Mouse (Mus musculus): Measurements from ENCODE around the gene Anxa1. TPM values are rescaled to one million over a fixed set of nuclear protein-coding genes. Genes with fewer than 3 reads are reported as not detected.

Anxa1 gene
- polyA plus RNA-seq, 2 experiments = 9.1 to 43.8 TPM

GRCm38 (mm10) chr19:20411276-20411675 is 20.5 kb upstream of the Anxa1 start:
- H3K4me1 ChIP-seq (replicated peaks; ENCODE audit: control insufficient read depth in 2 of 2, insufficient read depth in 2 of 2, low read length in 1 of 2) = no peaks in the 10 kb centered on the region
- no peak for ATAC-seq (ENCODE audit: insufficient read depth)
- H3K9me3 ChIP-seq (ENCODE audit: control insufficient read depth, low read length) = no peaks in the 10 kb centered on the region
- H3K27me3 ChIP-seq (ENCODE audit: control insufficient read depth, insufficient read depth, low read length) = no peaks in the 10 kb centered on the region
- no peak for DNase-seq (ENCODE audit: low read depth in 3 of 3, low spot score in 3 of 3)
- H3K27ac ChIP-seq = no peak overlapping the region
- 58% methylated on average over 3 of the region's 3 CpGs for WGBS (ENCODE audit: insufficient replicate concordance)
- H3K4me2 ChIP-seq (ENCODE audit: low read depth) = no peak overlapping the region
- no peak for TF ChIP-seq EP300 (IDR thresholded peaks at IDR 0.05; ENCODE audit: low read depth)
- TF ChIP-seq CTCF (IDR thresholded peaks at IDR 0.05; ENCODE audit: low read depth) = no peak
- H3K36me3 ChIP-seq (replicated peaks; ENCODE audit: control insufficient read depth, insufficient read depth, low read depth) = no peaks in the 10 kb centered on the region
- no peak overlapping the region for H3K9ac ChIP-seq (replicated peaks)
- no peak overlapping the region for H3K4me3 ChIP-seq (ENCODE audit: insufficient read depth in 1 of 2, low read depth in 2 of 2, low read length in 2 of 2)

DNA sequence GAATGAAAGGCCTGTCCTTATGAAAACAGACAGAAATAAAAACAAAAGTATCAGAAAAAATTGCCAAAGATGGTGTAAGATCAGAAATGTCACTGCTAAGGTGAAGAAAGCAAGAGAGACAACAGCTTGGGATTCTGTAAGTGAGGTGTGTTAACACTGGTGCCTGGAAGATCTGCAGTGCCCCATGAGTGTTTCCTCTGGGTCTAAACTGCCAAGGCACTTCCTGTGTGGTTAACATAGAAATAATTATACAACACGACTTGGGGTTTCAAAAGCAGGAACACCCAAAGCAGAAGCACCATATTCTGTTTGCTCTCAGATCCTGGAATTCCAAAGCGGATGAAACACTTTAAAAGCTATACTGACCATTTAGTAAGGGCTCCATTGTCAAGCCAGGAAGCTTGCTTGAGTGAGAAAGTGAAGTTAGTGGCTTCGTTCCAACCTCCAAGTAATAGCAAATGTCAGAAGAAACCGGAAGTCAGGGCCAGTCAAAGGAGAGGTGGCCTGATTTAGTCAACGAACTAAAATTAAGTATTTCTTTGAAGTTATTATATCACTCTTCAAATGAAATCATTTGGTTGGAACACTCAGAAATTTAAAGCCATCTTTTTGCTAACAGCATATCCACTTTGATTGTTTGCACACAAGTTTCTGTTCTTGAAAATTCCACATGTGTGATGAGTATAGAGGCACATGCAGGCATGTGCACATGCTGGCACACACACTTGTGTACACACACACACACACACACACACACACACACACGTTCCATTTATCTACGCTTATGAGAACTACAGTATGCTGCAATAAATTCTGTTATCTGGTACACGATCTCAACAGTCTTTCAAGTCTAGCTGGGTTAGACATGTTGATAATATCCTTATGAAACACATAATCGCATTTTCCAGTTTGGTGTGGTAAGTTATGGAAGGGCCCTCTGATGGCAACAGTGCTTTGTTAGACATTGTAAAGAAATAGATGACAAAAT is 19.1 kb upstream of the Anxa1 start:
- ATAC-seq (ENCODE audit: insufficient read depth) (no peak), DNase-seq (ENCODE audit: low read depth in 3 of 3, low spot score in 3 of 3) (no peak)
- no peaks in the 10 kb centered on the region for H3K9me3 ChIP-seq (ENCODE audit: control insufficient read depth, low read length)
- H3K4me1 ChIP-seq (replicated peaks; ENCODE audit: control insufficient read depth in 2 of 2, insufficient read depth in 2 of 2, low read length in 1 of 2) = no peaks in the 10 kb centered on the region
- H3K27ac ChIP-seq = no peak overlapping the region
- H3K36me3 ChIP-seq (replicated peaks; ENCODE audit: control insufficient read depth, insufficient read depth, low read depth) = no peaks in the 10 kb centered on the region
- TF ChIP-seq CTCF (IDR thresholded peaks at IDR 0.05; ENCODE audit: low read depth) (no peak), EP300 (IDR thresholded peaks at IDR 0.05; ENCODE audit: low read depth) (no peak)
- no peak overlapping the region for H3K9ac ChIP-seq (replicated peaks)
- no peaks in the 10 kb centered on the region for H3K27me3 ChIP-seq (ENCODE audit: control insufficient read depth, insufficient read depth, low read length)
- no peak overlapping the region for H3K4me2 ChIP-seq (ENCODE audit: low read depth)
- H3K4me3 ChIP-seq (ENCODE audit: insufficient read depth in 1 of 2, low read depth in 2 of 2, low read length in 2 of 2) = no peak overlapping the region
- WGBS (ENCODE audit: insufficient replicate concordance) = 34% methylated on average over 9 of the region's 9 CpGs

- Histone ChIP-seq H3K4me3 (ENCODE audit: insufficient read depth in 1 of 2, low read depth in 2 of 2, low read length in 2 of 2) (no peak overlapping the region), H3K27me3 (ENCODE audit: control insufficient read depth, insufficient read depth, low read length) (no peaks in the 10 kb centered on the region), H3K4me1 (replicated peaks; ENCODE audit: control insufficient read depth in 2 of 2, insufficient read depth in 2 of 2, low read length in 1 of 2) (no peaks in the 10 kb centered on the region), H3K36me3 (replicated peaks; ENCODE audit: control insufficient read depth, insufficient read depth, low read depth) (no peaks in the 10 kb centered on the region), H3K9me3 (ENCODE audit: control insufficient read depth, low read length) (no peaks in the 10 kb centered on the region), H3K9ac (replicated peaks) (no peak overlapping the region), H3K27ac (no peak overlapping the region), H3K4me2 (ENCODE audit: low read depth) (no peak overlapping the region)
- no peak for ATAC-seq (ENCODE audit: insufficient read depth)
- DNase-seq (ENCODE audit: low read depth in 3 of 3, low spot score in 3 of 3) = no peak
- TF ChIP-seq CTCF (IDR thresholded peaks at IDR 0.05; ENCODE audit: low read depth) (no peak), EP300 (IDR thresholded peaks at IDR 0.05; ENCODE audit: low read depth) (no peak)
- 65% methylated on average over 3 of the region's 3 CpGs for WGBS (ENCODE audit: insufficient replicate concordance)
These were observed 15.7 kb upstream of the Anxa1 start for GRCm38 (mm10) chr19:20406475-20406874.

DNA sequence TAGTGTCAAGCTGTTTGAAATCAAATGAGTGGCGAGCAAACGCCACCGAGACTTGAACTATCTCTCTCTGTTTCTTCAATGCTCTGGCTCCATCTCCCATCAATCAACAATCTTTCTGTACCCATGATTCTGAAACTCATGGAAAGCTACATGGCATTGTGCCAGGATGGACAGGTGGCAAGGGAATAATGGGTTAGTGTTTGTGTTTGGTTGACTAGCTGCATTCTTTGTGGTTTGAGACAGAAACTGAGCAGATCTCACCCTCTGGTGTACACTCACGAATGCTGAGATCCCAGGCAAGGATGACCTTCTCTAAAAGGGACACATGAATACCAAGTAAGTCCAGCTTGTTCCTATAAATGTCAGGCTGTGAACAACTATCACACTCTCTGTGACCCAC is 14.3 kb upstream of the Anxa1 start:
- TF ChIP-seq CTCF (IDR thresholded peaks at IDR 0.05; ENCODE audit: low read depth) = no peak
- TF ChIP-seq EP300 (IDR thresholded peaks at IDR 0.05; ENCODE audit: low read depth) = no peak
- Histone ChIP-seq H3K27me3 (ENCODE audit: control insufficient read depth, insufficient read depth, low read length) (no peaks in the 10 kb centered on the region), H3K4me1 (replicated peaks; ENCODE audit: control insufficient read depth in 2 of 2, insufficient read depth in 2 of 2, low read length in 1 of 2) (no peaks in the 10 kb centered on the region), H3K36me3 (replicated peaks; ENCODE audit: control insufficient read depth, insufficient read depth, low read depth) (no peaks in the 10 kb centered on the region), H3K9ac (replicated peaks) (no peak overlapping the region), H3K4me3 (ENCODE audit: insufficient read depth in 1 of 2, low read depth in 2 of 2, low read length in 2 of 2) (no peak overlapping the region), H3K4me2 (ENCODE audit: low read depth) (no peak overlapping the region), H3K27ac (no peak overlapping the region), H3K9me3 (ENCODE audit: control insufficient read depth, low read length) (no peaks in the 10 kb centered on the region)
- 65% methylated on average over 4 of the region's 4 CpGs for WGBS (ENCODE audit: insufficient replicate concordance)
- no peak for ATAC-seq (ENCODE audit: insufficient read depth)
- DNase-seq (ENCODE audit: low read depth in 3 of 3, low spot score in 3 of 3) = no peak

- no peaks in the 10 kb centered on the region for H3K27me3 ChIP-seq (ENCODE audit: control insufficient read depth, insufficient read depth, low read length)
- no peaks in the 10 kb centered on the region for H3K36me3 ChIP-seq (replicated peaks; ENCODE audit: control insufficient read depth, insufficient read depth, low read depth)
- no peak for TF ChIP-seq CTCF (IDR thresholded peaks at IDR 0.05; ENCODE audit: low read depth)
- no peak for TF ChIP-seq EP300 (IDR thresholded peaks at IDR 0.05; ENCODE audit: low read depth)
- DNase-seq (ENCODE audit: low read depth in 3 of 3, low spot score in 3 of 3) (no peak), ATAC-seq (ENCODE audit: insufficient read depth) (no peak)
- H3K27ac ChIP-seq = no peak overlapping the region
- H3K4me3 ChIP-seq (ENCODE audit: insufficient read depth in 1 of 2, low read depth in 2 of 2, low read length in 2 of 2) = no peak overlapping the region
- no peaks in the 10 kb centered on the region for H3K4me1 ChIP-seq (replicated peaks; ENCODE audit: control insufficient read depth in 2 of 2, insufficient read depth in 2 of 2, low read length in 1 of 2)
- H3K4me2 ChIP-seq (ENCODE audit: low read depth) = no peak overlapping the region
- no peak overlapping the region for H3K9ac ChIP-seq (replicated peaks)
- no peaks in the 10 kb centered on the region for H3K9me3 ChIP-seq (ENCODE audit: control insufficient read depth, low read length)
- WGBS (ENCODE audit: insufficient replicate concordance) = 59% methylated on average over 3 of the region's 3 CpGs
These were observed 13.0 kb upstream of the Anxa1 start for GRCm38 (mm10) chr19:20403740-20404139.
